Mouse (Mus musculus): ENCODE results near the gene Ikzf2. TPM values are rescaled to one million over a fixed set of nuclear protein-coding genes. Genes with fewer than 3 reads are reported as not detected.

Gene Ikzf2
- polyA plus RNA-seq, 1 experiment from 2014 or later = 9.0 TPM

GRCm38 (mm10) chr1:69585546-69585945, 101.5 kb downstream of the Ikzf2 start:
- H3K27ac ChIP-seq = no peak overlapping the region
- no peak overlapping the region for H3K9ac ChIP-seq
- no peaks in the 10 kb centered on the region for H3K4me1 ChIP-seq
- no peak overlapping the region for H3K4me3 ChIP-seq
- no peaks in the 10 kb centered on the region for H3K27me3 ChIP-seq
- no peak overlapping the region for H3K4me2 ChIP-seq
- 60% methylated on average over 2 of the region's 2 CpGs for WGBS
- no peak for ATAC-seq (ENCODE audit: insufficient number of reproducible peaks, insufficient read depth, low FRiP score, low TSS enrichment, low read depth)
- H3K36me3 ChIP-seq = no peaks in the 10 kb centered on the region
- no peaks in the 10 kb centered on the region for H3K9me3 ChIP-seq

GRCm38 (mm10) chr1:69583932-69584659, 102.9 kb downstream of the Ikzf2 start:
- no peak for ATAC-seq (ENCODE audit: insufficient number of reproducible peaks, insufficient read depth, low FRiP score, low TSS enrichment, low read depth)
- H3K36me3 ChIP-seq = no peaks in the 10 kb centered on the region
- H3K27ac ChIP-seq = no peak overlapping the region
- 84% methylated on average over 5 of the region's 5 CpGs for WGBS
- H3K4me2 ChIP-seq = no peak overlapping the region
- H3K9me3 ChIP-seq = no peaks in the 10 kb centered on the region
- H3K4me3 ChIP-seq = no peak overlapping the region
- H3K27me3 ChIP-seq = no peaks in the 10 kb centered on the region
- H3K9ac ChIP-seq = no peak overlapping the region
- H3K4me1 ChIP-seq = no peaks in the 10 kb centered on the region

- Histone ChIP-seq H3K9ac (no peak overlapping the region), H3K4me2 (no peak overlapping the region), H3K27me3 (no peaks in the 10 kb centered on the region), H3K4me3 (no peak overlapping the region), H3K9me3 (no peaks in the 10 kb centered on the region), H3K27ac (no peak overlapping the region), H3K4me1 (no peaks in the 10 kb centered on the region), H3K36me3 (no peaks in the 10 kb centered on the region)
- no peak for ATAC-seq (ENCODE audit: insufficient number of reproducible peaks, insufficient read depth, low FRiP score, low TSS enrichment, low read depth)
- WGBS = 84% methylated on average over 4 of the region's 4 CpGs
Measured at GRCm38 (mm10) chr1:69578917-69579316, 108.1 kb downstream of the Ikzf2 start.

GRCm38 (mm10) chr1:69559443-69560090, 127.5 kb downstream of the Ikzf2 start:
- Histone ChIP-seq H3K36me3 (no peaks in the 10 kb centered on the region), H3K4me3 (no peak overlapping the region), H3K4me1 (no peaks in the 10 kb centered on the region), H3K27me3 (no peaks in the 10 kb centered on the region), H3K4me2 (no peak overlapping the region), H3K9ac (no peak overlapping the region), H3K9me3 (no peaks in the 10 kb centered on the region), H3K27ac (no peak overlapping the region)
- no peak for ATAC-seq (ENCODE audit: insufficient number of reproducible peaks, insufficient read depth, low FRiP score, low TSS enrichment, low read depth)
- 72% methylated on average over 5 of the region's 5 CpGs for WGBS

- H3K4me3 ChIP-seq = no peak overlapping the region
- no peak overlapping the region for H3K27ac ChIP-seq
- no peaks in the 10 kb centered on the region for H3K9me3 ChIP-seq
- H3K27me3 ChIP-seq = no peaks in the 10 kb centered on the region
- 87% methylated on average over 5 of the region's 5 CpGs for WGBS
- no peaks in the 10 kb centered on the region for H3K36me3 ChIP-seq
- H3K4me2 ChIP-seq = no peak overlapping the region
- no peak overlapping the region for H3K9ac ChIP-seq
- H3K4me1 ChIP-seq = no peaks in the 10 kb centered on the region
- no peak for ATAC-seq (ENCODE audit: insufficient number of reproducible peaks, insufficient read depth, low FRiP score, low TSS enrichment, low read depth)
Measured at GRCm38 (mm10) chr1:69555636-69556151, 131.4 kb downstream of the Ikzf2 start.

- H3K36me3 ChIP-seq = no peaks in the 10 kb centered on the region
- no peaks in the 10 kb centered on the region for H3K27me3 ChIP-seq
- no peaks in the 10 kb centered on the region for H3K9me3 ChIP-seq
- H3K9ac ChIP-seq = no peak overlapping the region
- H3K27ac ChIP-seq = no peak overlapping the region
- ATAC-seq (ENCODE audit: insufficient number of reproducible peaks, insufficient read depth, low FRiP score, low TSS enrichment, low read depth) = no peak
- no peak overlapping the region for H3K4me3 ChIP-seq
- WGBS = 89% methylated on average over 4 of the region's 4 CpGs
- H3K4me2 ChIP-seq = no peak overlapping the region
- no peaks in the 10 kb centered on the region for H3K4me1 ChIP-seq
Measured at GRCm38 (mm10) chr1:69549987-69550386, 137.1 kb downstream of the Ikzf2 start.

- no peaks in the 10 kb centered on the region for H3K4me1 ChIP-seq
- H3K4me2 ChIP-seq = no peak overlapping the region
- WGBS = 98% methylated on average over 1 of the region's 1 CpGs
- H3K36me3 ChIP-seq = no peaks in the 10 kb centered on the region
- H3K9ac ChIP-seq = no peak overlapping the region
- H3K27ac ChIP-seq = no peak overlapping the region
- no peaks in the 10 kb centered on the region for H3K27me3 ChIP-seq
- no peaks in the 10 kb centered on the region for H3K9me3 ChIP-seq
- ATAC-seq (ENCODE audit: insufficient number of reproducible peaks, insufficient read depth, low FRiP score, low TSS enrichment, low read depth) = no peak
- no peak overlapping the region for H3K4me3 ChIP-seq
Measured at GRCm38 (mm10) chr1:69545885-69546253, 141.2 kb downstream of the Ikzf2 start.

GRCm38 (mm10) chr1:69545217-69545884, 141.7 kb downstream of the Ikzf2 start:
- ATAC-seq (ENCODE audit: insufficient number of reproducible peaks, insufficient read depth, low FRiP score, low TSS enrichment, low read depth) = no peak
- WGBS = 87% methylated on average over 8 of the region's 8 CpGs
- H3K9ac ChIP-seq = no peak overlapping the region
- H3K4me2 ChIP-seq = no peak overlapping the region
- no peaks in the 10 kb centered on the region for H3K36me3 ChIP-seq
- no peak overlapping the region for H3K27ac ChIP-seq
- no peaks in the 10 kb centered on the region for H3K4me1 ChIP-seq
- H3K4me3 ChIP-seq = no peak overlapping the region
- no peaks in the 10 kb centered on the region for H3K9me3 ChIP-seq
- no peaks in the 10 kb centered on the region for H3K27me3 ChIP-seq

- Histone ChIP-seq H3K36me3 (peaks cover 2% of the 10 kb centered on the region), H3K27me3 (no peaks in the 10 kb centered on the region), H3K9me3 (no peaks in the 10 kb centered on the region), H3K4me2 (no peak overlapping the region), H3K4me1 (no peaks in the 10 kb centered on the region), H3K4me3 (no peak overlapping the region), H3K27ac (no peak overlapping the region), H3K9ac (no peak overlapping the region)
- WGBS = 74% methylated on average over 6 of the region's 6 CpGs
- no peak for ATAC-seq (ENCODE audit: insufficient number of reproducible peaks, insufficient read depth, low FRiP score, low TSS enrichment, low read depth)
Measured at GRCm38 (mm10) chr1:69543774-69544597, 143.1 kb downstream of the Ikzf2 start.

- H3K9ac ChIP-seq = no peak overlapping the region
- no peaks in the 10 kb centered on the region for H3K27me3 ChIP-seq
- ATAC-seq (ENCODE audit: insufficient number of reproducible peaks, insufficient read depth, low FRiP score, low TSS enrichment, low read depth) = no peak
- no peak overlapping the region for H3K4me2 ChIP-seq
- 81% methylated on average over 3 of the region's 3 CpGs for WGBS
- peaks cover 9% of the 10 kb centered on the region for H3K36me3 ChIP-seq
- no peak overlapping the region for H3K4me3 ChIP-seq
- no peaks in the 10 kb centered on the region for H3K9me3 ChIP-seq
- no peaks in the 10 kb centered on the region for H3K4me1 ChIP-seq
- H3K27ac ChIP-seq = no peak overlapping the region
Measured at GRCm38 (mm10) chr1:69542546-69542945, 144.5 kb downstream of the Ikzf2 start.

GRCm38 (mm10) chr1:69538663-69539062, 148.4 kb downstream of the Ikzf2 start:
- Histone ChIP-seq H3K27ac (no peak overlapping the region), H3K36me3 (peaks cover 9% of the 10 kb centered on the region), H3K9ac (no peak overlapping the region), H3K4me2 (no peak overlapping the region), H3K4me1 (no peaks in the 10 kb centered on the region), H3K27me3 (no peaks in the 10 kb centered on the region), H3K9me3 (no peaks in the 10 kb centered on the region), H3K4me3 (no peak overlapping the region)
- no peak for ATAC-seq (ENCODE audit: insufficient number of reproducible peaks, insufficient read depth, low FRiP score, low TSS enrichment, low read depth)
- 75% methylated on average over 7 of the region's 7 CpGs for WGBS
